Mouse (Mus musculus) forebrain, embryonic 13.5 days (tissue): Measurements from ENCODE around the gene Rnf145. TPM values are rescaled to one million over a fixed set of nuclear protein-coding genes. Genes with fewer than 3 reads are reported as not detected.

Source experiments
- ATAC-seq: fragments of 200-750 bp; cut with Nextera tagmentation; 2 replicates; pipeline ENCODE4 v1.8.0; 2017
- H3K27ac ChIP-seq: fragments of 300-500 bp; sonication (generic); 2 replicates; pipeline ENCODE4 v1.5.1; 2015; ENCODE audit warnings: inconsistent platforms, mild to moderate bottlenecking, moderate library complexity
- H3K27me3 ChIP-seq: fragments of 300-500 bp; sonication (generic); 2 replicates; pipeline ENCODE4 v1.6.1; 2015; ENCODE audit warnings: mild to moderate bottlenecking, inconsistent platforms
- H3K36me3 ChIP-seq: fragments of 300-500 bp; sonication (generic); 2 replicates; pipeline ENCODE4 v1.6.1; 2015; ENCODE audit warnings: mild to moderate bottlenecking, inconsistent platforms; ENCODE audit not compliant: poor library complexity, severe bottlenecking
- H3K4me1 ChIP-seq: fragments of 300-500 bp; sonication (generic); 2 replicates; pipeline ENCODE4 v1.6.1; 2015; ENCODE audit warnings: inconsistent platforms
- H3K4me2 ChIP-seq: fragments of 300-500 bp; sonication (generic); 2 replicates; pipeline ENCODE4 v1.6.1; 2015; ENCODE audit warnings: inconsistent platforms, mild to moderate bottlenecking, moderate library complexity
- H3K4me3 ChIP-seq: fragments of 300-500 bp; sonication (generic); 2 replicates; pipeline ENCODE4 v1.5.1; 2015; ENCODE audit warnings: mild to moderate bottlenecking, inconsistent platforms
- H3K9ac ChIP-seq: fragments of 300-500 bp; sonication (generic); 2 replicates; pipeline ENCODE4 v1.6.1; 2015; ENCODE audit warnings: mild to moderate bottlenecking, inconsistent platforms
- H3K9me3 ChIP-seq: fragments of 300-500 bp; sonication (generic); replicated peaks from 2 replicates; pipeline ENCODE4 v1.6.1; 2016; ENCODE audit warnings: inconsistent platforms
- WGBS: fragments of 180-500 bp; shearing (Covaris S2); methylation state at CpG from one replicate; pipeline ENCODE4 v1.1.7; 2015; 5-methylcytosine and 5-hydroxymethylcytosine counted together
- polyA plus RNA-seq: library from polyadenylated mRNA; unstranded; fragments of >200 nt; fragmentation: Nextera tagmentation; extraction: Ambion mirVana; gene quantifications from 2 replicates; pipeline ENCODE4 v1.2.1, GENCODE M21; 2015

Rnf145 gene
- polyA plus RNA-seq, 1 experiment from 2014 or later = 78.0 TPM

- WGBS = 82% methylated on average over 5 of the region's 5 CpGs
- H3K4me2 ChIP-seq = no peak overlapping the region
- no peak for ATAC-seq
- H3K27ac ChIP-seq = no peak overlapping the region
- H3K27me3 ChIP-seq = no peaks in the 10 kb centered on the region
- no peaks in the 10 kb centered on the region for H3K4me1 ChIP-seq
- no peak overlapping the region for H3K4me3 ChIP-seq
- no peaks in the 10 kb centered on the region for H3K9me3 ChIP-seq
- H3K36me3 ChIP-seq = no peaks in the 10 kb centered on the region
- H3K9ac ChIP-seq = no peak overlapping the region
Observed at GRCm38 (mm10) chr11:44494643-44495323, 24.0 kb upstream of the Rnf145 start.

DNA sequence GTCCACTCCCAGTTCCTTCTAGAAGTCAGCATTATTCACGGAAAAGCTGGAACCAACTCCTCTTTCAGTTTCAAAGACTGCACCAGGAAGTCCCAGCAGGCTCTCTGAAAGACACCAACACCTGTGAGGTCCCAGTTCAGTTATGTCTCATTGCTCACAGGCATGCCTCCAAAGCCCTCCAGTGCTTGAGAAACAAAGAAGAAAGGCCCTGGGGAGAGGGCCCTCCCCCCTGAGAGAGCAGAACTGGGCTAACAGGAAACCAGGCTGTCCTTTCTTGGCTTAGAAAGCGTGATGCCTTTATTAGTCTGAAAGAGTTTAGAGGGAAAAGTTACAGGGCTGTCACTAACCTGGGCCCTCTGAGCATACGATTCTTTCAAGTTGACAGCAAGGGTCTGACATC lies 22.5 kb upstream of the Rnf145 start:
- 65% methylated on average over 3 of the region's 3 CpGs for WGBS

GRCm38 (mm10) chr11:44498412-44499272 lies 20.1 kb upstream of the Rnf145 start:
- H3K27ac ChIP-seq = no peak overlapping the region
- no peaks in the 10 kb centered on the region for H3K27me3 ChIP-seq
- no peak overlapping the region for H3K9ac ChIP-seq
- no peak overlapping the region for H3K4me2 ChIP-seq
- no peaks in the 10 kb centered on the region for H3K36me3 ChIP-seq
- H3K9me3 ChIP-seq = no peaks in the 10 kb centered on the region
- ATAC-seq = no peak
- 79% methylated on average over 13 of the region's 13 CpGs for WGBS
- H3K4me3 ChIP-seq = no peak overlapping the region
- no peaks in the 10 kb centered on the region for H3K4me1 ChIP-seq

More for the DNA sequence above, 22.5 kb upstream of the Rnf145 start:
- Histone ChIP-seq H3K4me2 (no peak overlapping the region), H3K4me3 (no peak overlapping the region), H3K36me3 (no peaks in the 10 kb centered on the region), H3K9me3 (no peaks in the 10 kb centered on the region), H3K9ac (no peak overlapping the region), H3K27me3 (no peaks in the 10 kb centered on the region), H3K4me1 (no peaks in the 10 kb centered on the region), H3K27ac (no peak overlapping the region)
- ATAC-seq = no peak

DNA sequence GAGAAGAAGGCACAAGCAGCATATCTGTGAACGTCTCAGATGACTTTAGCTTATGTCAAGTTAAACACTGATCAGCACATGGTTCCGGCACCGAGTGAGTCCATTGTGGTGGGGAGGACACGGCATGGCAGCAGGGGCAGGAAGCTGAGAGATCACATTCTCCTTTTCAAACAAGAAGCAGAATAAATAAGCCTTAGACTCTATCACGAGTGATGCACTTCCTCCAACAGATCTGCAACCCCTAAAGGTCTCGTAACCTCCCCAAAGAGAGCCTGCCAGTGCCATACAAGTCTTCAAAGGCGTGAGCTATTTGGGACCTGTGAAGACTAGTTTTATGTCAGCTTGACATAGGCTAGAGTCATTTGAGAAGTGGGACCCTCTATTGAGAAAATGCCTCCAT lies 17.8 kb upstream of the Rnf145 start:
- 90% methylated on average over 7 of the region's 7 CpGs for WGBS
- Histone ChIP-seq H3K9me3 (no peaks in the 10 kb centered on the region), H3K4me2 (no peak overlapping the region), H3K4me3 (no peak overlapping the region), H3K4me1 (no peaks in the 10 kb centered on the region), H3K9ac (no peak overlapping the region), H3K27me3 (no peaks in the 10 kb centered on the region), H3K36me3 (no peaks in the 10 kb centered on the region), H3K27ac (no peak overlapping the region)
- ATAC-seq = no peak

DNA sequence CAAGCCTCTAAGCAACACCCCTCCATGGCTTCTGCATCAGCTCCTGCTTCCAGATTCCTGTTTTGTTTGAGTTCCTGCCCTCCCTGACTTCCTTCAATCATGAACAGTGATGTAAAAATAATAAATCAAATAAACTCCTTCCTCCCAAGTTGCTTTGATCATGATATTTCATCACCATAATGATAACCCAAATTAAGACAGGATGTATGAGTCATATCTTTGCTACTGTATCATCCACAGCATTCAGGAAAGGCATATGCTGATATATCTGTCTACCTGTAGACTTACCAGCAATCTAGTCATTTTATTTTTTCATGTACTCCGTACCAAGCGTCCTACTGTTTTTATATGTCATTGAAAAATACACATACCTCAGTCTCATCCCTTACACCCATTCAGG lies 17.3 kb upstream of the Rnf145 start:
- 95% methylated on average over 2 of the region's 2 CpGs for WGBS
- H3K27ac ChIP-seq = no peak overlapping the region

DNA sequence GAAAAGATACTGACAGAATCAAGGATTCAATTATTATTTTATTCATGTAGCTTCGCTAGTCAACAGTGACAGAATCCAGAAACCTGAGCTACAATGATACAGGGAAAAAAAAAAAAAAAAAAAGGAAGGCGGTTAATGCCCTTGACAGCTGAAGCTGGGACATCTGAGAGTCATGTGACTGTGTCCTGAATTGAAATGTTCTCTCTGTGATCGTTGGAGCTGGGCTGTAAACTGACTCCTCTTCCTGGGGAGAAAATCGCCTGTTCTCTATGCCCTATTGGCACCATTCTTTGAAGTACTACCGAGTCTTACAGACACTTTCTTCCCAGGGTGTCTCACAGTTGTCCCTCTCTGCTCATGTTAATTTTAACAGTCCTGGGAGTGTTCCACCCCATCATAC lies 15.8 kb upstream of the Rnf145 start:
- no peaks in the 10 kb centered on the region for H3K27me3 ChIP-seq
- no peaks in the 10 kb centered on the region for H3K4me1 ChIP-seq
- no peak for ATAC-seq
- WGBS = 47% methylated on average over 5 of the region's 5 CpGs
- no peak overlapping the region for H3K27ac ChIP-seq
- H3K9me3 ChIP-seq = no peaks in the 10 kb centered on the region
- no peak overlapping the region for H3K4me3 ChIP-seq
- no peaks in the 10 kb centered on the region for H3K36me3 ChIP-seq
- no peak overlapping the region for H3K9ac ChIP-seq
- H3K4me2 ChIP-seq = no peak overlapping the region

More for the DNA sequence above, 17.3 kb upstream of the Rnf145 start:
- Histone ChIP-seq H3K27me3 (no peaks in the 10 kb centered on the region), H3K4me3 (no peak overlapping the region), H3K4me2 (no peak overlapping the region), H3K36me3 (no peaks in the 10 kb centered on the region), H3K9ac (no peak overlapping the region), H3K9me3 (no peaks in the 10 kb centered on the region), H3K4me1 (no peaks in the 10 kb centered on the region)
- no peak for ATAC-seq

- no peak for ATAC-seq
- WGBS = 91% methylated on average over 7 of the region's 7 CpGs
- no peaks in the 10 kb centered on the region for H3K27me3 ChIP-seq
Observed at GRCm38 (mm10) chr11:44504146-44504545, 14.6 kb upstream of the Rnf145 start.

GRCm38 (mm10) chr11:44504761-44505160 lies 14.0 kb upstream of the Rnf145 start:
- WGBS = 89% methylated on average over 3 of the region's 3 CpGs
- Histone ChIP-seq H3K27me3 (no peaks in the 10 kb centered on the region), H3K27ac (no peak overlapping the region), H3K4me3 (no peak overlapping the region), H3K4me2 (no peak overlapping the region), H3K9ac (no peak overlapping the region), H3K9me3 (no peaks in the 10 kb centered on the region), H3K36me3 (no peaks in the 10 kb centered on the region), H3K4me1 (peaks cover 4% of the 10 kb centered on the region; the same call in 1 of the 2 replicates)
- ATAC-seq = no peak

More at GRCm38 (mm10) chr11:44504146-44504545, 14.6 kb upstream of the Rnf145 start:
- peaks cover 4% of the 10 kb centered on the region; the same call in 1 of the 2 replicates for H3K4me1 ChIP-seq
- no peak overlapping the region for H3K4me2 ChIP-seq
- no peak overlapping the region for H3K27ac ChIP-seq
- H3K9me3 ChIP-seq = no peaks in the 10 kb centered on the region
- H3K36me3 ChIP-seq = no peaks in the 10 kb centered on the region
- H3K4me3 ChIP-seq = no peak overlapping the region
- no peak overlapping the region for H3K9ac ChIP-seq

GRCm38 (mm10) chr11:44508876-44509275 lies 9.9 kb upstream of the Rnf145 start:
- H3K27me3 ChIP-seq = no peaks in the 10 kb centered on the region
- 63% methylated on average over 4 of the region's 4 CpGs for WGBS
- ATAC-seq = no peak
- no peaks in the 10 kb centered on the region for H3K9me3 ChIP-seq
- H3K4me1 ChIP-seq = peaks cover 4% of the 10 kb centered on the region; the same call in 1 of the 2 replicates
- H3K4me3 ChIP-seq = no peak overlapping the region
- no peak overlapping the region for H3K9ac ChIP-seq
- H3K27ac ChIP-seq = no peak overlapping the region
- no peaks in the 10 kb centered on the region for H3K36me3 ChIP-seq
- no peak overlapping the region for H3K4me2 ChIP-seq

DNA sequence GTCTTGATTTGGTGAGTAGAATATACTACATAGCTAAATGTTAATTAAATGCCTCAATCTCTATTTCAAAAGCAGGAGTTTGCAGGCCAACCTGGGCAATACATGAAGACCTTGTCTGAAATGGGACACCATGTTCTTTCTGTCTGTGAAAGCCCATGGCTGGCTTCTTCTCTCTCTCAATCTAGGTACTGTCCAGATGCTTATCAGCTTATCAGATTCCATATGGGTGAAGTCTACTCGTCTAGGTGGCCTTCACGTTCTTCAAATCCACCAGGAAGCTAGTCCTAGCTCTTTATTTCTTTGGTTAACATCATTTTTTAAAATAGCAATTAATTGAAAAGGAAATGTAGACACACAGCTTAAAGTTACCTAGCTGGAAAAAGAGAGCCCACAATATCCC lies 8.9 kb upstream of the Rnf145 start:
- Histone ChIP-seq H3K9me3 (no peaks in the 10 kb centered on the region), H3K36me3 (no peaks in the 10 kb centered on the region), H3K4me1 (peaks cover 4% of the 10 kb centered on the region; the same call in 1 of the 2 replicates), H3K27me3 (no peaks in the 10 kb centered on the region), H3K4me2 (no peak overlapping the region), H3K9ac (no peak overlapping the region), H3K4me3 (no peak overlapping the region), H3K27ac (no peak overlapping the region)
- 93% methylated on average over 2 of the region's 2 CpGs for WGBS
- ATAC-seq = no peak

DNA sequence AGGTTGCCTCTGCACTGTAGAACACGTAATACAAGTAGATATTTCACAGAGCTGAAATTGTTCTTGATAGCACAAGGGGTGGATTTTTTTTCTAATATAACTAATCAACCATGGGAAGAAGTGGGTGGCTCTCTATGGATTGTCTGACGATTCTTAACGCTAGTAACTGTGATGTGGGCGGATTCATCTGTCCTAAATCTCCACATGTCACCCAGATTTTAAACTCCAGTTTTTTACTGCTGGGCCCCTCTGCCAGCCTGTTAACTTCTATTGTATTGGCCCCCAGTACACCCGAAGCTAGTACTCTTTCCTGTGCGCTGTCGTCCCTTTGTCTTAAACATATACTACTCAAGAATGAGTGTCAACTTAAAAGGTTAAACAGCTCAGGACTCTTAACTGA lies 8.4 kb upstream of the Rnf145 start:
- no peak for ATAC-seq
- WGBS = 91% methylated on average over 7 of the region's 7 CpGs
- Histone ChIP-seq H3K27ac (no peak overlapping the region), H3K4me2 (no peak overlapping the region), H3K9ac (no peak overlapping the region), H3K36me3 (no peaks in the 10 kb centered on the region), H3K27me3 (no peaks in the 10 kb centered on the region), H3K9me3 (no peaks in the 10 kb centered on the region), H3K4me3 (no peak overlapping the region), H3K4me1 (peaks cover 4% of the 10 kb centered on the region; the same call in 1 of the 2 replicates)
